Mouse (Mus musculus): ENCODE measurements at regions not wholly inside any gene's neighbourhood (a gene's known extent, or its start where the extent isn't known, plus 50 kb on each side); places are given as distances from the start of the nearest gene placed in this dataset.

DNA sequence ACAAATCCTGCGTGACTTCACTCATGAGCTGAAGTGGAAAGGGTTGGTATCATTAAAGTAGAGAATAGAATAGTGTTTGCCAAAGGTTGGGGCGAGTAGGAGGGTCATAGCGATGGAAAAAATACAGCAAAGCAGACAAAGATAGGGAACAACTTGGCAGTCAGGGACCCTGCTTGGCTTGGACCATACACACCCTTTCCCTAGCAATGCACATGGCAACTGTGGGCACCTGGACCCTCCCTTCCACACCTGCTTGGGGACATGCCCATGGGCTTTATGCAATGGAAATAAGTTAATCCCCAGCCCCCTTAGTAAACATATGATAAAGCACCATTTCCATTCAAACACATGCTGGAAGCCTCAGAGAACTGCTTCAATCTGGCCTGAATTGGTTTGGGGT lies 62.2 kb upstream of the Mboat1 start:
- TF ChIP-seq CTCF (IDR thresholded peaks at IDR 0.05; ENCODE audit: borderline replicate concordance, insufficient read depth, low read length) = no peak
- no peak for TF ChIP-seq POLR2A (IDR thresholded peaks at IDR 0.05; ENCODE audit: low read depth, low read length)
